Mouse (Mus musculus): ENCODE results near the gene Rhobtb1.
A peak's percentile ranks its signal among the peaks of the same experiment; 100 is the strongest.

Rhobtb1 gene

DNA sequence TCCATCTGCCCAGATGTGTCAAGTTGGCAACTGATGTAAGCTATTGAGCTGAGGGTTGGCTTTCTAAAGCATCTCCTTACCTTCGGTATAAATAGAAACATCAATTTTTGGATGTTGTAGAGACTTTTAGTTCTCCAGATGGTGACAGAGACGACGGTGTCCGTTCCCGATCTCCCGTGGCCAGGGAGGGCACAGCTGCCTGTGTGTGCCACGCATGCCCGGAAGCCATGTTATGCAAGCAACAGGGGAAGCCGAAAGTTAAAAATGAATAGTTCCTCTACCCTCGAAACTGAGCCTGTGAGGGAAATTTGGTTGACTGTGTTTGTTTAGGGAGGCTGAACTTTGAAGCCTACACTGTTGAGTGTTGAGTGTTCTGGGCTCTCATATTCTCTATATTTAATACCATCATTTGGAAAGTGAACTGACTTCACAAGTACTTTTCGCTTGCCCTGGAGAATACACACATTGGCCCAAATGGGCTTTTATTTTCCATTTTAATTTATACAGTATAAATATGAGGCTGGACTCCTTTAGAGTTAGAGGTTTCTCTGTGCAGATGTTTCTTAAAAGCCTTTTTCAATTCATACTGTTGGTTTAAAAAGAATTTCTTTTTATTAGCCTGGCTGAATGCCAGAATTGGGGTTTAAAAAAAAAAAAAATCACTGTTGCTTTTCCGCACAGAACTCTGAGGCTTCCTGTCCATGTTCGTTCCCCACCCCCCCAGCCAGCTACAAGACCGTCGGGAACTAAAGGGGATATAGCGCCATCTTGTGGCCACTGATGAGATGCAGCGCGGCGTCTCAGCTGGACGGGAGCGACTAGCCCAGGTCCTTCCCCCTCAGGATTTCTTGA, 169.7 kb downstream of the Rhobtb1 start:
- DNase-seq (ENCODE audit: extremely low spot score, low spot score) = peak; percentile 77

DNA sequence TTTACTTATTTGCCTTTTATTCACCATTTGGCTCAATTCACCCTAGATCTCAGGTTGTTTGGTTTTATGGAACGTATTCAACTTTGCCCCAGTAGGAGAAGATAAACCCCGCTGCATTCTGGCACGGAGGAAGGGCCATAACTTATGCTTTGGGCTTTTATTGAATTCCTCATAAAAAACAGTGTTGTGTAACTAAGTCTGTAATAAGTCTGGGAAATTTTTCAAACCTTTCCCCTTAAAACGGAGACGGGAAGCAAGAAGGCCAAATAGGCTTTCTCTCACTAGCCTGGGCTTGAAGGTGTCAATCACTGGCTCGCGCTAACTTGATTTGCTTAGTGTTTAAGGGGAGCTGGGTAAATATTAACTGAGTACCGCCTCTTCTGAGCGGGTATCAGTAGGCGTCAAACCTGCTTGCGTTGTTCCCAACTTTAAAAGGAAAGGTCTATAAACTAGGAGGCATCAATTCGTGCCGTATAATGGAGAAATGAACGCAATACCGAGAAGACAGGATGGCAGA, 170.3 kb downstream of the Rhobtb1 start:
- DNase-seq (ENCODE audit: extremely low spot score, low spot score) = no peak

DNA sequence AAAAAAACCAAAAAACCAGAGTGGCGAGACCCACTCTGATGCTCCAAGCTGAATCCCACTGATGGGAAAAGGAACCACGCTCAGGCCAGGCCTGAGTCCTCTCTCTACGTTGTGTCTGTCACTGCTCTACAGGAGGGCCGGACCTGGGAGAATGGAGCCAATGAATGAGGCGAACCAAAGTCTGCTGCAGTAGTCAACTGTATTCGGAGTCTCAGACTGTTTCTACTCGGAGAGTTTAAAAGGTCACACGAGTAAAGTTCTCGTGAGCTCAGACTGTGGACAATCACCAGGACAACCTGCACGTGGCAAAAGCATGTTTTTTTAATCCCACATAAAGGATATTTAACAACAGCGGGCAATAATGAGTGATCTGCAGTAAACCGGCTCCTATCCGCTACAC, 172.8 kb downstream of the Rhobtb1 start:
- DNase-seq (ENCODE audit: extremely low spot score, low spot score) = no peak

DNA sequence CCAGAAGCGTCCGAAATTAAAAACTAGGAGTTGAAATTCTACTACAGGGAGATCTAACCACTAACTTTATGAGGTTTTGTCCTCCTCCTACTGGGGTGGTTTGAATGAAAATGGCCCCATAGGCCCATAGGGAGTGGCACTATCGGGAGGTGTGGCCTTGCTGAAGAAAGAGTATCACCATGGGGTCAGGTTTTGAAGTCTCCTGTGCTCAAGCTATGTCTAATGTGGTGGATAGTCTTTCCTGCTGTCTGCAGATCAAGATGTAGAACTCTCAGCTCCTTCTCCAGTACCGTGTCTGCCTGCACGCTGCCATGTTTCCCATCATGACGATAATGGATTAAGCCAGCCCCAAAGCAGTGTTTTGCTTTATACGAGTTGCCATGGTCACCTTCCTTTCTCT, 173.6 kb downstream of the Rhobtb1 start:
- DNase-seq (ENCODE audit: extremely low spot score, low spot score) = no peak

DNA sequence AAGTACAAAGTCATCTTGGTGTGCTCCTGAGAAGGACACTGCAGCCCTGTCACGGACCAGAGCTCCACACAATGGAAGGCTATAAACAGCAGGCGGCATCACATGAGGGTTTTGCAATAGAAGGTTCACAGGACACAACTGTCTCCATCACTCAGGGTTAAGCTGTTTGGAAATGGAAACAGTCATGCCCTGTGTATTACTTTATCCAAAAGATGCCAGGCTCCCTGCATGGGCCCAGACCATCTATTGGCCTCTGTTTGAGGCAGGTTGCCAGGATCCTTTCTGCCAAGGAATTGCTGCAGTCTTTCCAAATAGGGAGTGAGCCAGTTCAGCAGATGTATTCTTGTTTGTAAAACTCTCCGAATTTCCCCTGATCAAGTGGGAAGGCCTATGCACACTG, 175.2 kb downstream of the Rhobtb1 start:
- no peak for DNase-seq (ENCODE audit: extremely low spot score, low spot score)

DNA sequence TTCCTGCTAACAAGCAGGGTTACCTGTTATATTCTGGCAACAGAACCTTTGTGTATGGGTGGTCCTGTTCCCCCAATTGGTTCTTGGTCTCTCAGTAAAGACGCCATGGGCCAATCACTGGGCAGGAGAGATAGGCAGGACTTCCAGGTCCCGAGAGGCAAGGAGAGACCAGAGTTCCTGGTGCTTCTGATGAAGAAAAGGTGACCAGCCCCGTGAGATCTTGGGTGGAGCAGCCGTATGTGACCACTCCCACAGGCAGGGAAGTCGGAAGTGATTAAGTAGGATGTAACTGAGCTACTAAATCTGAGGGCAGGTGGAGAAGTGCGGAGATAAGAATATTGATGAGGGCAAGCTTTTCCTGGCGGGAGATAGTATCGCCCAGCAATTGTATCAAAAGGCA, 176.1 kb downstream of the Rhobtb1 start:
- DNase-seq (ENCODE audit: extremely low spot score, low spot score) = no peak

DNA sequence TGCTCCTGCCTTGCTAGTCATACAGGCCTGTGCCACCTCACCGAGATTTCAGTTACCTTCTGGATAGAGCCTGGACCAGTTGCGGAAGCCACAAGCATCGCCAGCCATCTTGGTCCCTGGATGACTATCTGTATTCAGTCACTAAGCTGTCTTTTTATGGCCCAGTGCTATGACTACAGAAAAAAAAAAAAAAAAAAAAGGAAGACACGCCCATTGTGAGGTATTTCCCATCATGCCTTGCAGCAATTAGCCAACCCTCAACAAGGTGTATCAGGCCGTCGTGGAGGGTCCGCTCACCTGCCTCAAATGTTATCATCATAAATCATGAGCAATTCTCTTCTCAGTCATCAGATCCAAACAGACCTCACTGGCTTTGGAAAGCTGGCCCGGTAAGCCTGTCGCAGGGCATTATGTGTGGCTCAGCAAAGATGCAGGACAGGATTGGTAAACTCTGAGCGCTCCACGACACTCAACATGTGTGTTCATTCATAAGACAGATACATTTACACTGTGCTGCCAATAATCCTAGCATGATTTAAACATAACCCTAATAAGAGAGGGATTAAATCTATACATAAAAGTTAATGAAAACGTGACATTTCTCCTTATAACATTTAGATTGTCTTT, 176.9 kb downstream of the Rhobtb1 start:
- DNase-seq (ENCODE audit: extremely low spot score, low spot score) = no peak

DNA sequence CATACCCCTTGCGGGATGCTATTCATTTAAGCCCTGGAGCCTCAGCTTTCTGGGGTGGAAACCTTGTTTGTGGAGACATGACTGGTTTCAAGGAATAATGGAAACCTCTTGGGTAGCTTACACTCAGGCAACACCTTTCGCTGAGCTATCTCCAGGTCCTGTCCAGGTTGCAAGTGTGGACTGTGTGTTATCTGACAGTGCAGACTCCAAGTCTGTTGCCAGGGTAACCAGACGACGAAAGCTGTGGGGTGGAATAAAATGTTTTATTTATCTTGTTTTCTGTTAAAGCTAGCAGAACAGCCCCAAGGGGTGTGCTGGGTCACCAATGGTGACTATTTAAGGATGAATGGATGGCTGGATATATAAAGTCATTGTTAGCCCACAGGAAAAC, 177.4 kb downstream of the Rhobtb1 start:
- DNase-seq (ENCODE audit: extremely low spot score, low spot score) = no peak

DNA sequence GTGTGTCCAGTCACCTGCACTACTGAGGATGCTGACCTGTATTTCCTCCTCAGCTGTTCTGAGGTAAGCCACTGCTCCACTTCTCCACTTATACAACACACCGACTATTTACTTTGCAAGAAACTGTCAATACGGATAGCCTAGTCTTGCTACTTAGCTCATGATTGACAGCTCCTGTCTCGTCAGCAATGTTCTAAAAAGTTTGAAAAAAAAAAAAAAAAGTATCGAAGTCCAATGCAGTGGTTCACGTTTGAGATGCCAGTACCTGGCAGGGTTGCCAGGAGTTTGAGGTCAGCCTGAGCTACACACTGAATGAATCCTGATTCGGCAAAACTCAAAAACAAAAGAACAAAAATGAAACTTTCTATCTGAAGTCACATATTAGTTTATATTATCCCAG, 180.0 kb downstream of the Rhobtb1 start:
- DNase-seq (ENCODE audit: extremely low spot score, low spot score) = no peak

DNA sequence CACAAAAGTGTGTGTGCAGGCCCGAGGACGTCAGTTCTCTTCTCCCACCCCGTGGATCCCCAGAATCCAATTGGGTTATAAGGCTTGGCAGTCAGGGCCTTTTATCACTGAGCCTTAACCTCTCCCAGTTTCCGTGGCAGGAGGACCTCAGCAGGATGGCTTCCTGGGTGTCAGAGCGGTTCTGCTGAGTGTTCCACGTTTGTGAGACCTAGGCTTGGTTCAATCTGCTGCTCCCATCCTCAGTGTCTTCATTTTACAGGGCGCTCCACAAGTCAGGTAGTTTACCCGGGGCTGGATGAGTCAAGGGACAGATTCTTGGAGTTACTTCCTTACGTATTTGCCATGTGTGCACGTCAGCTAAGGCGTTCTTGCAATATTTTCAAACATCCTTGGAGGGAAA, 182.0 kb downstream of the Rhobtb1 start:
- no peak for DNase-seq (ENCODE audit: extremely low spot score, low spot score)

DNA sequence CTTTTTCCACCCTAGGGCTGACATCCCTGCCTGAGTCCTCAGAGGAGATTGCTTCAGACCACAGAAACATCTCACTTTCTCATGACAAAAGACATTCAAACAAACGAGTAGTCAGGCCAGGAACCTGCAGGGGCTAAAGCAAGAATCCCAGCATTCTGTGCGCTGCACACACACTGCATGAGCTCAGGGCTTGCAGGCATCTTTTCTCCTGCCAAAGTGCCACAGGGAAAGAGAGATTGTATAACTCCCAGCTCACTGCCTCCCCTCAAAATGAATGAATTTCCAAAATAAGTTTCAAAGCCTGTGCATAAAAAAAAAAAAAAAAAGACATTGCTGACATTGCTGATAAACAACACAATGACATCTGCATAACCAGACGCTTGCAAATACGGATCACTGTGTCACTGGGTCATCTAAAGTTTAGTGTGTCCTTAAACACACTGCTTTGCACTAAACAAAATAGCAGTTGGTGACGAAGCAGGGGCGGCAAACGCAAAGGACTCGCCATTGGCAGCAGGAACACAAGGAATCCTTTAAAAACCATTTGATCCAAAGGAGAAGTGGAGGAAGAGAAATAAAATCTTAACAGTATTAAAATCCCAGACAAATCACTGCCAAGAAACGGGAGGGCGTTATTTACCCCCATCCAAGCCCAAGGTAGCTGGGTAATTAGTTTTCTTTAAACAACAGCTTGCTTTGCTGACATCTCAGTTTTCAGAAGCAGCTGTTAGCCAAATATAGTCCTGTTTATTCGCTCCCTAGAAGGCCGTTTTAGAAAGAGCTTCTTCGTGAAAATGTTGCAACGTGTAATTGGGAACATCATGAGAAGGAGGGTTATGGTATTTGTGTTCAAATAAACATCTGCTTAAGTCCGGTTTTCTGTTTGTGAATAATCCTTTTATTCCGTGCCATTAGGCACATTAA, 183.3 kb downstream of the Rhobtb1 start:
- DNase-seq (ENCODE audit: extremely low spot score, low spot score) = no peak

DNA sequence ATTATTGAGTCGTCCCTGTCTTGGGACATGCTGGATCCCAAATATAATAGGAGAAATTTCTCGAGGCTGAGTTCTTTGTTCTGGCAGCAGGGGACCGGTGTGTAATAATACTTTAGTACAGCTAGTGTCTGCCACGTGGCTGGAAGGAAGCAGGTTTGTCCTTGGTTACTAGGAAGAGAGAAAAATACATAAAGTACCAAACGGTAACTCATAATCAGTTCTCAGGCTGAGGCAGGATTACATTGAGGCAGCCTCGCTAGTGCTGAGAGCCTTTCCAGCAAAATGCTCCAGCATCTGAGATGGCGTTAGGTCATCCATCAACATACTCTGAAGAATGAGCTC, 183.9 kb downstream of the Rhobtb1 start:
- no peak for DNase-seq (ENCODE audit: extremely low spot score, low spot score)

DNA sequence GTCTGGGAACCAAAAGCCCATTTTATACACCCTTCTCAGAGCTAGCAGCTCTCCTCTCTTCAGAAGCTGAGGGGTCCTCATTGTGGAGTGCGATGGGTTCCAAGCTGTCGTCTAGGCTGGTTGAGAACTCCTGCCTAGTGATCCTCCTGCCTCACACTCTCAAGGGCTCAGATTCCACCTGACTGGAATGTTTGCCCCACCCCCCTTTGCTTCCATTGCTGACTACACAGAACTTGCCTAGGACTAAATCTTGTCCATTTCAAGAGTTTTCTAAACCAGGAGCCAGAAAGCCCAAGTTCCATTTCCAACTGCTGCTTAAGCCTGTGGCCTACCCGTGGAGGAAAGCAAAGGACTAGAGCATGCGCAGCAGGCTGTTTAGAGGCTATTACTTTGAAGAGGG, 184.4 kb downstream of the Rhobtb1 start:
- DNase-seq (ENCODE audit: extremely low spot score, low spot score) = no peak

DNA sequence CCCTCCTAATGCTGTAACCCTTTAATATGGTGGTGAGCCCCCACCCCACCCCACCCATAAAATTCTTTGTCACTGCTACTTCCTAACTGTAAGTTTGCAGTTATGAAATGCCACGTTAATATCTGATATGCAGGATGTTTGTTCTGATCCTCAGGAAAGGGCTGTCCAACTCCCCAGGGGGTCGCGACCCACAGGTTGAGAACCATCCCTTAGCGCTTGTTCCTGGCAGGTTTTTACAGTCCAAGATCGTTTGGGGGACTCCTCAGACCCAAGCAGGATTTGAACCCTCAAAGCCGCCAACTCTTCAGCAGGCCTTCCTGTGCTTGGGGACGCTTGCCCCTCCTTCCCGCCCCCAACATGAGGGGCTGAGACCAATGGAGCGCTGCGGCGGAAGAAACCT, 185.0 kb downstream of the Rhobtb1 start:
- no peak for DNase-seq (ENCODE audit: extremely low spot score, low spot score)

DNA sequence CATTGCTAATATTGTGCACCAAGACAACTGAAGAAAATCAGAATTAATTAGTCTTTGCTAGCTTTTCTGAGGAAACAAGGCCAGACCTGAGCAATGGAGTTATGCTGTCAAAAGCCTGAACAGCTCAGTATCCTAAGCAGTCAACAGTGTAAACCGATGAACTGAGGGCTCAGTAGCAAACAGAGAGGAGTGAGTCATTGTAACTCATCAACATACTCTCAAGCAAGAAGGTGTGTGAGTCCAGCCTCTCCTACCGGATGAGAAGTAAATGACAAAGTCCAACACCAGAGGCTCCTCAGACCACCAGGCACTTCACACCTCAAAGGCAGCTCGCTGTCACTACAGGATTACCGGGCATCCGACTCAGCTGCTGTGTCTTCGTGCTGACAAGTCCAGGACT, 188.8 kb downstream of the Rhobtb1 start:
- DNase-seq (ENCODE audit: extremely low spot score, low spot score) = no peak
